Mouse (Mus musculus) C2C12 (cell line): ENCODE measurements at regions not wholly inside any gene's neighbourhood (a gene's known extent, or its start where the extent isn't known, plus 50 kb on each side); places are given as distances from the start of the nearest gene placed in this dataset.

ENCODE experiments used
- CTCF ChIP-seq: IDR thresholded peaks from one replicate; pipeline ENCODE4 v1.5.1; 2011; ENCODE audit not compliant: control insufficient read depth, insufficient read depth, insufficient read length
- MAX ChIP-seq: IDR thresholded peaks from one replicate; pipeline ENCODE4 v1.6.1; 2011; ENCODE audit warnings: mild to moderate bottlenecking, control low read depth
- USF1 ChIP-seq: IDR thresholded peaks from one replicate; pipeline ENCODE4 v1.6.1; 2011; ENCODE audit warnings: low read depth, mild to moderate bottlenecking, control low read depth, moderate library complexity

- TF ChIP-seq CTCF = no peak
- TF ChIP-seq MAX = no peak
- no peak for TF ChIP-seq USF1
These were observed 55.1 kb upstream of the Lrp8 start for GRCm38 (mm10) chr4:107746923-107747431.
